Mouse (Mus musculus) embryonic fibroblast, embryonic 13.5 days (primary cell): ENCODE results near the gene Ap4s1.
A peak's percentile ranks its signal among the peaks of the same experiment; 100 is the strongest.

ENCODE experiments used
- CTCF ChIP-seq: IDR thresholded peaks from 2 replicates; pipeline ENCODE4 v1.5.1; 2011; ENCODE audit warnings: mild to moderate bottlenecking, control low read depth, low read length, moderate library complexity, borderline replicate concordance; ENCODE audit not compliant: insufficient read depth
- POLR2A ChIP-seq: IDR thresholded peaks from 2 replicates; pipeline ENCODE4 v1.6.1; 2011; ENCODE audit warnings: low read depth, mild to moderate bottlenecking, control low read depth, low read length, moderate library complexity

GRCm38 (mm10) chr12:51690893-51691844 lies at the start of gene Ap4s1:
- TF ChIP-seq POLR2A, result peak; percentile 42
- no peak for TF ChIP-seq CTCF
